Comparison of ENCODE assay signal across 7 mouse cellular contexts in the genomic region with DNA sequence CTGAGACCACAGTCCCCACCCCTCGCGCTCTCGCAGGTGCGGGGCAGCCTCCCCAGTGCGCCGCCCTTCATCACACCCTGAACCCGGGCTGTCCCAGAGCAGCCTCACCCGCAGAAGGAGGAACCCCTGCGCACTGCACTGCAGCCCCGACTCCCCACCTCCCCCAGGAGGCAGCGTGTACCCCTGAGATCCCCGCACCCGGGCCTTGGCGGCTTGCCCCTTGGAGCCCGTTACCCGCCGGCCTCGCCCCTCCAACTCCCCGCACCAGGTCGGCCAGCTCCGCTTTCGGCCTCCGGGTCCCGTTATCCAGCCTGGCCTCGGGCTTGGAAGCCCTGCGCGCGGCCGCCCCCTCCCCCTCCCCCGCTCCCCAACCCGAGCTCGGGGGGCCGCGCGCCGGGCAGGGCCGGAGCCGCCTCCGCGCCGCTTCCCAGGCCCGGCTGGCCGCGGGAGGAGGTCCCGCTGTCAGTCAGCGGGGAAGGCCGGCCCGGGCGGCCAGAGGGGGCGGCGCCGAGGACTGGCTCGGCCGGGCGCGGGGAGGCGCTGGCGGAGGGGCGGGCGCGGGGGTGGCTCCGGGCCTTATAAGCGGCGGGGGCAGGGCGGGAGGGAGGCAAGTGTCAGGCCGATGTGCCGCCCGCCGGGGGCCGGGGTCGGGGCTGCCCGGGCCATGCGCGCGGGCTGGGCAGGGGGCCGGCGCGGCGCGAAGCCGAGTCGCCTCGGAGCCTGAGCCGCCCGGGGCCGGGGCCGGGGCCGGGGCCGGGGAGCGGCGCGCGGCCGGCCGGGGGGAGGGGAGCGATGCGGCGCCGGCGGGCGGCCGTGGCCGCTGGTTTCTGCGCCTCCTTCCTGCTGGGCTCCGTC. TPM values are rescaled to one million over a fixed set of nuclear protein-coding genes. Genes with fewer than 3 reads are reported as not detected.
DNase-seq lines count a peak whose midpoint lies in the region; ATAC-seq and TF ChIP-seq lines count a peak whose summit lies in the region.

A gene (plus strand): TSS at position 619 of the 855 bp plus-strand sequence.

- no peak for TF ChIP-seq CTCF in kidney, adult 2 months (conservative IDR thresholded peaks at IDR 0.05; ENCODE audit: insufficient read depth, insufficient read length, low read depth, low read length)

- peak within 1 kb of the TSS; percentile 97 for H3K27ac ChIP-seq in embryonic facial prominence, embryonic 10.5 days (replicated peaks)
- peak within 1 kb of the TSS; percentile 36 for H3K27ac ChIP-seq in kidney, adult 2 months (ENCODE audit: insufficient read depth, low read depth, low read length)
- peak within 1 kb of the TSS; percentile 48 for H3K27ac ChIP-seq in limb, embryonic 13.5 days
- H3K27ac ChIP-seq in midbrain, embryonic 14.5 days (replicated peaks; ENCODE audit: low read depth, low read length), result peak within 1 kb of the TSS; percentile 87

- H3K4me3 ChIP-seq in embryonic facial prominence, embryonic 10.5 days, result peak within 1 kb of the TSS; percentile 87
- peak within 1 kb of the TSS; percentile 72 for H3K4me3 ChIP-seq in kidney, adult 2 months (ENCODE audit: insufficient read depth, low read depth, low read length)
- H3K4me3 ChIP-seq in limb, embryonic 13.5 days, result peak within 1 kb of the TSS; percentile 73
- H3K4me3 ChIP-seq in midbrain, embryonic 14.5 days (replicated peaks; ENCODE audit: low read depth, low read length), result peak within 1 kb of the TSS; percentile 62

- H3K9ac ChIP-seq in limb, embryonic 13.5 days, result peak within 1 kb of the TSS; percentile 93
- H3K9ac ChIP-seq in midbrain, embryonic 14.5 days (replicated peaks; ENCODE audit: low read length), result peak within 1 kb of the TSS; percentile 88

- H3K4me2 ChIP-seq in limb, embryonic 13.5 days (replicated peaks), result peak within 1 kb of the TSS; percentile 86
- H3K4me2 ChIP-seq in midbrain, embryonic 14.5 days (ENCODE audit: low read length), result peak within 1 kb of the TSS; percentile 95

- ATAC-seq in limb, embryonic 13.5 days (ENCODE audit: low FRiP score, low read depth), result peak; percentile 86
- ATAC-seq in midbrain, embryonic 14.5 days (ENCODE audit: low FRiP score, low TSS enrichment), result peak; percentile 82

- TF ChIP-seq POLR2A in kidney, adult 2 months (IDR thresholded peaks at IDR 0.05; ENCODE audit: low read depth, low read length), result peak; percentile 3

- 1% methylated on average over 96 of the region's 105 CpGs for WGBS in embryonic facial prominence, embryonic 10.5 days
- WGBS in kidney, adult 2 months, result 3% methylated on average over 97 of the region's 105 CpGs
- WGBS in limb, embryonic 13.5 days, result under 1% methylated on average over 52 of the region's 105 CpGs
- under 1% methylated on average over 84 of the region's 105 CpGs for WGBS in midbrain, embryonic 14.5 days

- H3K27me3 ChIP-seq in embryonic facial prominence, embryonic 10.5 days (replicated peaks; ENCODE audit: low read depth, poor library complexity, severe bottlenecking), result peaks cover 43% of the 10 kb centered on the region
- H3K27me3 ChIP-seq in kidney, adult 2 months (replicated peaks; ENCODE audit: control insufficient read depth, insufficient read depth, low read length), result no peaks in the 10 kb centered on the region
- peaks cover 92% of the 10 kb centered on the region for H3K27me3 ChIP-seq in limb, embryonic 13.5 days
- H3K27me3 ChIP-seq in midbrain, embryonic 14.5 days (ENCODE audit: control insufficient read depth, insufficient read depth, low read length), result peaks cover 59% of the 10 kb centered on the region

- DNase-seq in adrenal gland, postnatal 36 days, result peak; percentile 95 to 98
- DNase-seq in embryonic facial prominence, embryonic 10.5 days (ENCODE audit: low spot score), result peak; percentile 95
- DNase-seq in heart, adult 18-20 months, result peak; percentile 88 to 94
- DNase-seq in kidney, adult 2 months, result peak; percentile 92
- peak; percentile 89 for DNase-seq in midbrain, embryonic 14.5 days
- peak; percentile 18 to 32 for DNase-seq in spleen, postnatal 14 days (ENCODE audit: low spot score in 2 of 2)

- peaks cover 17% of the 10 kb centered on the region for H3K36me3 ChIP-seq in embryonic facial prominence, embryonic 10.5 days (replicated peaks)
- H3K36me3 ChIP-seq in kidney, adult 2 months (ENCODE audit: control insufficient read depth, insufficient read depth, low read length), result no peaks in the 10 kb centered on the region
- no peaks in the 10 kb centered on the region for H3K36me3 ChIP-seq in limb, embryonic 13.5 days
- no peaks in the 10 kb centered on the region for H3K36me3 ChIP-seq in midbrain, embryonic 14.5 days (ENCODE audit: control insufficient read depth, insufficient read depth, low read length)

- peaks cover 87% of the 10 kb centered on the region for H3K4me1 ChIP-seq in embryonic facial prominence, embryonic 10.5 days
- H3K4me1 ChIP-seq in kidney, adult 2 months (ENCODE audit: control insufficient read depth, insufficient read depth, low read length), result no peaks in the 10 kb centered on the region
- peaks cover 57% of the 10 kb centered on the region for H3K4me1 ChIP-seq in limb, embryonic 13.5 days
- peaks cover 31% of the 10 kb centered on the region for H3K4me1 ChIP-seq in midbrain, embryonic 14.5 days (ENCODE audit: control insufficient read depth, insufficient read depth, low read length)

- no peaks in the 10 kb centered on the region for H3K9me3 ChIP-seq in embryonic facial prominence, embryonic 10.5 days
- H3K9me3 ChIP-seq in limb, embryonic 13.5 days, result no peaks in the 10 kb centered on the region
- no peaks in the 10 kb centered on the region for H3K9me3 ChIP-seq in midbrain, embryonic 14.5 days (ENCODE audit: control insufficient read depth, low read length)

RNA-seq across cellular contexts. Expression of the gene that starts here (rescaled TPM):
- 100 to 1,000 TPM in 1 of 2 experiments, 10 to 100 TPM in 1; 54.8 to 151 TPM for total RNA-seq in adrenal gland, postnatal 36 days (2021)
- 15.1 and 17.5 TPM in 2 replicates for polyA plus RNA-seq in embryonic facial prominence, embryonic 10.5 days (2016; fragmentation: Nextera tagmentation; extraction: Ambion mirVana)
- total RNA-seq in heart, adult 18-20 months (2021), result 10 to 100 TPM; 43.1 to 57.1 TPM
- 42.6 and 44.8 TPM in 2 replicates for polyA plus RNA-seq in kidney, adult 2 months (2012; rRNA removed)
- 12.9 and 15.8 TPM in 2 replicates for polyA plus RNA-seq in limb, embryonic 13.5 days (2015; fragmentation: Nextera tagmentation; extraction: Ambion mirVana)
- polyA plus RNA-seq in midbrain, embryonic 14.5 days (2014; fragmentation: Nextera tagmentation; extraction: Ambion mirVana), result 5.1 and 7.2 TPM in 2 replicates

Comparison
In these comparisons a context has a peak if more than half of its experiments do, and no peak if none do; other contexts are left out.
1. Peak in every context shown above with its lines: DNase-seq, ATAC-seq, H3K4me3 ChIP-seq and H3K27ac ChIP-seq.
2. DNase-seq: peak in every context shown above with its lines; median percentile 96 in adrenal gland, postnatal 36 days; 95 in embryonic facial prominence, embryonic 10.5 days; 92 in kidney, adult 2 months; 91 in heart, adult 18-20 months; 89 in midbrain, embryonic 14.5 days; 25 in spleen, postnatal 14 days.
3. H3K27ac ChIP-seq: peak in every context shown above with its lines; median percentile 97 in embryonic facial prominence, embryonic 10.5 days; 87 in midbrain, embryonic 14.5 days; 48 in limb, embryonic 13.5 days; 36 in kidney, adult 2 months.